Mouse (Mus musculus) embryonic facial prominence, embryonic 11.5 days (tissue): ENCODE measurements at regions not wholly inside any gene's neighbourhood (a gene's known extent, or its start where the extent isn't known, plus 50 kb on each side); places are given as distances from the start of the nearest gene placed in this dataset.

ENCODE experiments used
- ATAC-seq: fragments of 200-750 bp; cut with Nextera tagmentation; replicated peaks from 2 replicates; pipeline ENCODE4 v1.8.0; 2017; ENCODE audit warnings: low read depth; ENCODE audit not compliant: insufficient number of reproducible peaks, low FRiP score, low TSS enrichment
- DNase-seq: peaks from one replicate; pipeline ENCODE4 v3.0.0-alpha.2; 2015; ENCODE audit warnings: low spot score
- H3K27ac ChIP-seq: fragments of 300-500 bp; sonication (generic); replicated peaks from 2 replicates; pipeline ENCODE4 v1.5.1; 2014; ENCODE audit warnings: mild to moderate bottlenecking, low read depth, low read length, control low read depth
- H3K27me3 ChIP-seq: fragments of 300-500 bp; sonication (generic); 2 replicates; pipeline ENCODE4 v1.6.1; 2014; ENCODE audit warnings: mild to moderate bottlenecking, low read length, moderate library complexity, mixed read lengths; ENCODE audit not compliant: control insufficient read depth, insufficient read depth
- H3K36me3 ChIP-seq: fragments of 300-500 bp; sonication (generic); replicated peaks from 2 replicates; pipeline ENCODE4 v1.6.1; 2014; ENCODE audit warnings: low read depth, mild to moderate bottlenecking, low read length, moderate library complexity, mixed read lengths; ENCODE audit not compliant: control insufficient read depth, insufficient read depth
- H3K4me1 ChIP-seq: fragments of 300-500 bp; sonication (generic); 2 replicates; pipeline ENCODE4 v1.6.1; 2014; ENCODE audit warnings: low read length, mixed read lengths; ENCODE audit not compliant: control insufficient read depth, insufficient read depth
- H3K4me2 ChIP-seq: fragments of 300-500 bp; sonication (generic); 2 replicates; pipeline ENCODE4 v1.6.1; 2014; ENCODE audit warnings: low read depth, mild to moderate bottlenecking, control low read depth, low read length, moderate library complexity
- H3K4me3 ChIP-seq: fragments of 300-500 bp; sonication (generic); 2 replicates; pipeline ENCODE4 v1.5.1; 2014; ENCODE audit warnings: low read depth, low read length, control low read depth
- H3K9ac ChIP-seq: fragments of 300-500 bp; sonication (generic); replicated peaks from 2 replicates; pipeline ENCODE4 v1.6.1; 2014; ENCODE audit warnings: mild to moderate bottlenecking, control low read depth, low read length
- H3K9me3 ChIP-seq: fragments of 300-500 bp; sonication (generic); replicated peaks from 2 replicates; pipeline ENCODE4 v1.6.1; 2016; ENCODE audit warnings: mild to moderate bottlenecking, low read length, inconsistent platforms, mixed read lengths; ENCODE audit not compliant: control insufficient read depth
- WGBS: fragments of 180-500 bp; shearing (Covaris S2); extraction: QIAGEN DNeasy Blood & Tissue Kit; methylation state at CpG from one replicate; pipeline ENCODE4 v1.1.7; 2014; 5-methylcytosine and 5-hydroxymethylcytosine counted together

DNA sequence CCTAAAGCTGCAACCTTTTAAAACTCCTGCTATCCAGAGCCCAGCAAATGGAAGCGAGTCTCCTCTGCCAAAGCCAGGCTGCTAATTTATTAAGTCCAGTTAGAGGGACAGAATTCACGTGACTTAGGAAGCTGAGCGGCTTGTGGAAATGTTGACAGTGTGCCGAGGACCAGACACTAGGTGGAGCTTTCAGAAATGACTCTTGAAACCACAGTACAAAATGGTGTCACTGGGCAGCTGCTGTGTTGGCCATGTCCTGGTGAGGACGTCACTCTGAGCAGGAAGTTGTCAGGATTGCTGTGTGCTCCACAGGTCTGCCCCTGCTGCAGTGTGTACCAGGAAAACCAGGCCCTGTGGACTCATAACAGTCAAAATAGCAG lies 84.3 kb upstream of the Pik3cg start:
- H3K9ac ChIP-seq, result no peak overlapping the region
- no peaks in the 10 kb centered on the region for H3K27me3 ChIP-seq
- no peak for ATAC-seq
- no peaks in the 10 kb centered on the region for H3K9me3 ChIP-seq
- H3K27ac ChIP-seq, result no peak overlapping the region
- WGBS, result 77% methylated on average over 5 of the region's 5 CpGs
- no peak for DNase-seq
- H3K4me1 ChIP-seq, result no peaks in the 10 kb centered on the region
- no peak overlapping the region for H3K4me3 ChIP-seq
- no peaks in the 10 kb centered on the region for H3K36me3 ChIP-seq
- H3K4me2 ChIP-seq, result no peak overlapping the region

DNA sequence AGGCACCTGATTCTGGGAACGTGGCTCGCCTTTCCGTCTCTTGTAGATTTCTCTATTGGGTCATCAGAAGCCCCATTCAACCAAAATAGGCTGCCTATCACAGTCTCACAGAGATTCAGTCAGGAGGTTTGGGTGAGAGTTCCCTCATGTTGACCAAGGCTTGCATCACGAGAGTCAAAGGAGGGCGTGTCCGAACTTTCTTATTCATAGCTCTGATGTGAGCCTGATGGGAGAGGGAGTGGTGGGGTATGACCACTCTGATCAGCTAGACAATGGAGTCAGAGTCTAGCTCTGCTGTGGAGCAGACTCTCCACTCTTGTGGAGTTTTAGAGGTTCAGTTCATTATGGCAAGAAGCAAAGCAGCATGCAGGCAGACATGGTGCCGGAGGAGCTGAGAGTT lies 81.1 kb upstream of the Ccdc71l start:
- no peaks in the 10 kb centered on the region for H3K36me3 ChIP-seq
- no peaks in the 10 kb centered on the region for H3K4me1 ChIP-seq
- ATAC-seq, result no peak
- DNase-seq, result no peak
- H3K27ac ChIP-seq, result no peak overlapping the region
- WGBS, result 96% methylated on average over 7 of the region's 7 CpGs
- no peak overlapping the region for H3K4me3 ChIP-seq
- no peaks in the 10 kb centered on the region for H3K27me3 ChIP-seq
- no peaks in the 10 kb centered on the region for H3K9me3 ChIP-seq
- H3K9ac ChIP-seq, result no peak overlapping the region
- no peak overlapping the region for H3K4me2 ChIP-seq

DNA sequence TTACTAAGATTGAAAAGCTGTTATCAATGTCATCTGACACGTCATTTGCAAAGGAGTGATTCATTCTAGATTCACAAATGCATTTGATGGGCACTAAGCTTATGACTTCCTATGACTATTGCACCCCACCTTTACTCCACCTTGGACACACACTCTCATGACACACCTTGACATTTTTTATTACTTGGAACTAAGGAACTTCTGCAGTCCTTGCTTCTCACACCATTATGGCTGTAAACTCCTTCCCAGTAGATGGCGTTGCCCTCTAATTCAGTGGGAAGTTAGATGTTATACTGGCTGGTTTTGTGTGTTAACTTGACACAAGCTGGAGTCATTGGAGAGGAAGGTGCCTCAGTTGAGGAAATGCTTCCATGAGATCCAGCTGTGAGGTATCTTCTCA lies 78.8 kb upstream of the Ccdc71l start:
- no peaks in the 10 kb centered on the region for H3K36me3 ChIP-seq
- H3K4me1 ChIP-seq, result no peaks in the 10 kb centered on the region
- 82% methylated on average over 2 of the region's 2 CpGs for WGBS
- no peak overlapping the region for H3K27ac ChIP-seq
- no peak overlapping the region for H3K4me3 ChIP-seq
- ATAC-seq (no peak), DNase-seq (no peak)
- no peaks in the 10 kb centered on the region for H3K27me3 ChIP-seq
- no peaks in the 10 kb centered on the region for H3K9me3 ChIP-seq
- H3K9ac ChIP-seq, result no peak overlapping the region
- H3K4me2 ChIP-seq, result no peak overlapping the region

DNA sequence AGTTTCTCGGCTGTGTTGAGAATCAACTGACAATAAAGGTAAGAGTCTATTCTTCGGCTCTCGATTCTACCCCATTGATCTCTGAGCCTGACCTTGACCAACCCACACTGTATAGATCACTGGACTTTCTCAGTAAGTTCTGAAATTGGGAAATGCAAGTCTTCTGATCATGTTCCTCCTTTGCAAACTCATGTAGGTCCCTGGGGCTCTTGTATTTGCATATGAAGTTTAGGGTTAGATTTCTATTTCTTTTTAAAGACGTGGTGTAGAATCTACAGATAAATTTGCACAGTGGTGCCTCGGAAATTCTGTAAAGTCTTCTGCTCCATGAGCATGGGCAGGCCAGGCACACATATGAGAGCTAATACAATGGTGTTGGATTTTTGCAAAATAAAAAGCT lies 72.8 kb upstream of the Ccdc71l start:
- Histone ChIP-seq H3K4me2 (no peak overlapping the region), H3K27ac (no peak overlapping the region), H3K9me3 (no peaks in the 10 kb centered on the region), H3K4me3 (no peak overlapping the region), H3K9ac (no peak overlapping the region), H3K4me1 (no peaks in the 10 kb centered on the region), H3K27me3 (no peaks in the 10 kb centered on the region), H3K36me3 (no peaks in the 10 kb centered on the region)
- no peak for DNase-seq
- ATAC-seq, result no peak
- 91% methylated on average over 5 of the region's 5 CpGs for WGBS

DNA sequence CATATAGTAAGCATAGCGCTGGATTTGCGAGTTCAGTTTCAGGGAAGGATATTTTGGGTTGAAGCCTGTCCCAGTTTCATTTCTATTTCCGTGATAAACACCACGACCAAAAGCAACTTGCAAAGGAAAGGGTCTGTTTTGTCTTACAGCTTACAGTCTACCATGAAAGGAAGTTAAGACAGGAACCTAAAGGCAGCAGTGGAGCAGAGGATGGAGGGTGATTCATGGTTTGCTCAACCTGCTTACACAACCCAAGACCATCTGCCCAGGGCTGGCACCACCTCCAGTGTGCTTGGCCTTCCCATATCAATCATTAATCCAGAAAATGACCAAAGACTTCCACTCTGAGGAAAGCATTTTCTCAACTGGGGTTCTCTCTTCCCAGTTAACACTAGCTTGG lies 72.2 kb upstream of the Ccdc71l start:
- WGBS, result 94% methylated on average over 4 of the region's 4 CpGs

DNA sequence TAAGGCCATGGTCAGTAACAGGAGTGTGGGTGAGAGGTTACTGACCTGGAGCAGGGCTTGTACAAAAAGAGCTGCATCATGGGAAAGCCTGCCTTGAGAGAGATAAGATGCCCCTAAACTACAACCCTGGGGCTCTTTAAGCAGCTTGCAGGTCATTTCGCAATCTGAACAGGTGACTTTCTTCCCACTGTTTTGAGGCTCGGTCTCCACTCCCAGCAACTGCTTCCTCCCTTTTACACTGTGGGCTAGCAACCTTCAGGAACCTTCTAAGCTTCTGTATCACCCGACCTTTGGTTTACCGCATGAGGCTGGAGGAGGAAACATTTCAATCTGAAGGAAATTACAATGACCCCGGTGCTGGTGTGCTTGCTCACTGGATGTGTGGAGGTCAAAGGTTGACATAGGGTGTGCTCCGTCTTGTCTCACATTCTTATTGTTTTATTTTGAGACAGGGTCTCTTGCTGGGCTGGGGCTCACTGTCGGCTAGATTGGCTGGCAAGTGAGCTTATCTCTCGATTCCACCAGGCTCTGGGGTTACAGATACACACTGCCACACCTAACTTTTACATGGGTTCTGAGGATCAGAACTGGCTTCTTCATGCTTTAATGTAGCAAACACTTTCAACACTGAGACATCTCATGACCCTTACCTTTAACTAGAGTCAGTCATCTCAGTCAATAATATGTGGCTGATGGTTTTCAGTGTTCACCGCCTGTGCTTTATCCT lies 71.1 kb upstream of the Ccdc71l start:
- Histone ChIP-seq H3K9me3 (no peaks in the 10 kb centered on the region), H3K9ac (no peak overlapping the region), H3K4me3 (no peak overlapping the region), H3K27me3 (no peaks in the 10 kb centered on the region), H3K36me3 (no peaks in the 10 kb centered on the region), H3K27ac (no peak overlapping the region), H3K4me1 (no peaks in the 10 kb centered on the region), H3K4me2 (no peak overlapping the region)
- WGBS, result 73% methylated on average over 9 of the region's 9 CpGs
- DNase-seq (no peak), ATAC-seq (no peak)

More for the DNA sequence above, 72.2 kb upstream of the Ccdc71l start:
- H3K4me3 ChIP-seq, result no peak overlapping the region
- no peaks in the 10 kb centered on the region for H3K9me3 ChIP-seq
- ATAC-seq (no peak), DNase-seq (no peak)
- H3K9ac ChIP-seq, result no peak overlapping the region
- no peak overlapping the region for H3K4me2 ChIP-seq
- H3K4me1 ChIP-seq, result no peaks in the 10 kb centered on the region
- H3K36me3 ChIP-seq, result no peaks in the 10 kb centered on the region
- H3K27me3 ChIP-seq, result no peaks in the 10 kb centered on the region
- H3K27ac ChIP-seq, result no peak overlapping the region

DNA sequence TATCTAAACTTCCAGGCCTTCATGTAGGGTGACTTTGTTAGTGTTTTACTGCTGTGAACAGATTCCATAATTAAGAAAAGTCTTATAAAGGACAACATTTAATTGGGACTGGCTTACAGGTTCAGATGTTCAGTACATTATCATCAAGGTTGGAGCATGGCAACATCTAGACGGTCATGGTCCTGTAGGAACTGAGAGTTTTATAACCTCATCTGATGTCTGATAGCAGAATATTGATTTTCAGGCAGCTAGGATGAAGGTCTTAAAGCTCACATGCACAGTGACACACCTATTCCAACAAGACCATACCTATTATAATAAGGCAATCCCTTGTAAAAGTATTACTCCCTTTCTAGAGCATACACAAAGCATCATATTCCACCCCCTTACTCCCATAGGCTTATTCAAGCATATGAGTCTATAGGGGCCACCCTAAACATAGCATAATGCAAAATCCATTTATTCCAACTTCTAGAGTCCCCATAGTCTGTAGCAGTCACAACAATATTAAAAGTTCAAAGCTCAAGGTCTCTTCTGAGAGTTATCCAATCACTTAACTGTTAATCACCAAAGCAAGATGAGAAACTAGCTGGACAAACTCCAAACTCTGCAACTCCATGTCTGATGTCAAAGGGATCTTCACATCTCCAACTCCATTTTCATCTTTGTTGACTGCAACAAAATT lies 63.3 kb upstream of the Ccdc71l start:
- Histone ChIP-seq H3K27ac (no peak overlapping the region), H3K36me3 (no peaks in the 10 kb centered on the region), H3K4me3 (no peak overlapping the region), H3K4me1 (no peaks in the 10 kb centered on the region), H3K9me3 (no peaks in the 10 kb centered on the region), H3K27me3 (no peaks in the 10 kb centered on the region), H3K9ac (no peak overlapping the region), H3K4me2 (no peak overlapping the region)
- no peak for DNase-seq
- 94% methylated on average over 1 of the region's 1 CpGs for WGBS
- no peak for ATAC-seq
